Mouse (Mus musculus) small intestine, adult 2 months (tissue): ENCODE measurements around the gene Rpl10-ps3.

Experiments used
- CTCF ChIP-seq: fragments of 200-500 bp; IDR thresholded peaks from 2 replicates; pipeline ENCODE4 v1.5.1; 2012; ENCODE audit warnings: low read depth, mild to moderate bottlenecking, control low read depth, inconsistent platforms, low read length, moderate library complexity, mixed read lengths; ENCODE audit not compliant: insufficient replicate concordance, insufficient read length; ENCODE audit errors: extremely low read depth
- POLR2A ChIP-seq: fragments of 200-500 bp; IDR thresholded peaks from 2 replicates; pipeline ENCODE4 v1.6.1; 2012; ENCODE audit warnings: low read depth, mild to moderate bottlenecking, control low read depth, inconsistent platforms, low read length, moderate library complexity

- TF ChIP-seq POLR2A = no peak
- TF ChIP-seq CTCF = no peak
Measured at GRCm38 (mm10) chr9:50362556-50362955, 17.8 kb upstream of the Rpl10-ps3 start.
